In the genomic region with DNA sequence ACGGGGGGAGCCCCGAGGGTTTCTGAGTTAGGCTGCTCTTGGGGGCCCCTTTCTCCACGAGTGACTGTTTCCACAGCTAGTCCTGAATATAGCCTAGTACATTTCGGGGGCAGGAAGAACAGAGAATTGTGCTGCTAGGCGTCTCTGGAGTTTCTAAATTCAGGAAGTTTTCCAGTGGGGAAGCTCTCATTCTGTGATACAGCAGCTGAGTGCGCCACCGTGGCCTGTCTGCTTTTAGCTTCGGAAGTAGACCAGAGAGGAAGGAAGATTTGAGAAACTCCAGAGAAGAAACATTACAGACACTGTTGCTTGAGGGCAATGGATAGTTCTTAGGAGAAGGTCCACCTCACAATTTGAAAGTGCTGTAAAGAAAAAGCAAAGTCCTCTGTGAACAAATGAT, we compare ENCODE assay signal across 17 mouse cellular contexts.
"Had no signal": no experiment of that assay in that cellular context is flagged by ENCODE, and none has a peak within 500 bp of the region (broad histone marks: within the 10 kb centered on the region; RNA-seq: fewer than 3 reads in every experiment).

No protein-coding gene starts in this region.

- H3K27me3 ChIP-seq: lung, embryonic 15.5 days; megakaryocyte, embryonic 14.5 days; midbrain, embryonic 13.5 days; midbrain, embryonic 15.5 days; neural tube, embryonic 12.5 days; stomach, embryonic 15.5 days had no signal

- H3K4me1 ChIP-seq: lung, embryonic 15.5 days; megakaryocyte, embryonic 14.5 days; midbrain, embryonic 13.5 days; midbrain, embryonic 15.5 days; neural tube, embryonic 12.5 days; stomach, embryonic 15.5 days had no signal

- H3K4me3 ChIP-seq: lung, embryonic 15.5 days; megakaryocyte, embryonic 14.5 days; midbrain, embryonic 13.5 days; midbrain, embryonic 15.5 days; neural tube, embryonic 12.5 days; stomach, embryonic 15.5 days had no signal

- H3K9ac ChIP-seq: liver, postnatal 0 days; lung, embryonic 15.5 days; midbrain, embryonic 13.5 days; midbrain, embryonic 15.5 days; neural tube, embryonic 12.5 days; stomach, embryonic 15.5 days had no signal

- ATAC-seq: liver, postnatal 0 days; lung, postnatal 0 days; midbrain, embryonic 13.5 days; midbrain, embryonic 15.5 days had no signal

- DNase-seq: liver, postnatal 0 days; lung, adult 2 months; lung, postnatal 14 days; lung, postnatal 36 days; thymus, adult 2 months; thymus, postnatal 25 days; thymus, postnatal 4 days had no signal

- H3K36me3 ChIP-seq: lung, embryonic 15.5 days; midbrain, embryonic 13.5 days; midbrain, embryonic 15.5 days; neural tube, embryonic 12.5 days; stomach, embryonic 15.5 days had no signal

- H3K9me3 ChIP-seq: lung, embryonic 15.5 days; megakaryocyte, embryonic 14.5 days; midbrain, embryonic 13.5 days; midbrain, embryonic 15.5 days; neural tube, embryonic 12.5 days; stomach, embryonic 15.5 days had no signal

- H3K4me2 ChIP-seq: lung, embryonic 15.5 days; midbrain, embryonic 11.5 days; midbrain, embryonic 13.5 days; midbrain, embryonic 15.5 days; neural tube, embryonic 12.5 days; stomach, embryonic 15.5 days had no signal

- H3K27ac ChIP-seq: lung, embryonic 15.5 days; macrophage; midbrain, embryonic 13.5 days; midbrain, embryonic 15.5 days; neural tube, embryonic 12.5 days; stomach, embryonic 15.5 days; stomach, postnatal 0 days had no signal
